Mouse (Mus musculus) hindbrain, embryonic 16.5 days (tissue): ENCODE results near the gene Hoxc12. TPM values are rescaled to one million over a fixed set of nuclear protein-coding genes. Genes with fewer than 3 reads are reported as not detected.

ENCODE experiments used
- ATAC-seq: fragments of 200-750 bp; cut with Nextera tagmentation; 2 replicates; pipeline ENCODE4 v1.8.0; 2017; ENCODE audit warnings: moderate TSS enrichment, moderate library complexity
- H3K27ac ChIP-seq: fragments of 300-500 bp; sonication (generic); 2 replicates; pipeline ENCODE4 v1.5.1; 2014; ENCODE audit warnings: low read depth, mild to moderate bottlenecking, control low read depth, low read length, moderate library complexity
- H3K27me3 ChIP-seq: fragments of 300-500 bp; sonication (generic); replicated peaks from 2 replicates; pipeline ENCODE4 v1.6.1; 2014; ENCODE audit warnings: low read length; ENCODE audit not compliant: control insufficient read depth, insufficient read depth
- H3K36me3 ChIP-seq: fragments of 300-500 bp; sonication (generic); 2 replicates; pipeline ENCODE4 v1.6.1; 2014; ENCODE audit warnings: mild to moderate bottlenecking, low read length, moderate library complexity, mixed read lengths; ENCODE audit not compliant: control insufficient read depth, insufficient read depth
- H3K4me1 ChIP-seq: fragments of 300-500 bp; sonication (generic); 2 replicates; pipeline ENCODE4 v1.6.1; 2014; ENCODE audit warnings: low read depth, low read length; ENCODE audit not compliant: control insufficient read depth, insufficient read depth
- H3K4me2 ChIP-seq: fragments of 300-500 bp; sonication (generic); 2 replicates; pipeline ENCODE4 v1.6.1; 2014; ENCODE audit warnings: mild to moderate bottlenecking, low read length, control low read depth, moderate library complexity
- H3K4me3 ChIP-seq: fragments of 300-500 bp; sonication (generic); 2 replicates; pipeline ENCODE4 v1.5.1; 2014; ENCODE audit warnings: mild to moderate bottlenecking, low read length, control low read depth, moderate library complexity
- H3K9ac ChIP-seq: fragments of 300-500 bp; sonication (generic); 2 replicates; pipeline ENCODE4 v1.6.1; 2014; ENCODE audit warnings: low read depth, mild to moderate bottlenecking, control low read depth, low read length, moderate library complexity
- H3K9me3 ChIP-seq: fragments of 300-500 bp; sonication (generic); 2 replicates; pipeline ENCODE4 v1.6.1; 2014; ENCODE audit warnings: mild to moderate bottlenecking, low read length, moderate library complexity; ENCODE audit not compliant: control insufficient read depth
- WGBS: fragments of 180-500 bp; shearing (Covaris S2); extraction: QIAGEN DNeasy Blood & Tissue Kit; methylation state at CpG from one replicate; pipeline ENCODE4 v1.1.7; 2014; 5-methylcytosine and 5-hydroxymethylcytosine counted together
- polyA plus RNA-seq: library from polyadenylated mRNA; unstranded; fragments of >200 nt; fragmentation: Nextera tagmentation; extraction: Ambion mirVana; gene quantifications from 2 replicates; pipeline ENCODE4 v1.2.1, GENCODE M21; 2015

The Hoxc12 gene
- polyA plus RNA-seq, 1 experiment from 2014 or later = not detected

DNA sequence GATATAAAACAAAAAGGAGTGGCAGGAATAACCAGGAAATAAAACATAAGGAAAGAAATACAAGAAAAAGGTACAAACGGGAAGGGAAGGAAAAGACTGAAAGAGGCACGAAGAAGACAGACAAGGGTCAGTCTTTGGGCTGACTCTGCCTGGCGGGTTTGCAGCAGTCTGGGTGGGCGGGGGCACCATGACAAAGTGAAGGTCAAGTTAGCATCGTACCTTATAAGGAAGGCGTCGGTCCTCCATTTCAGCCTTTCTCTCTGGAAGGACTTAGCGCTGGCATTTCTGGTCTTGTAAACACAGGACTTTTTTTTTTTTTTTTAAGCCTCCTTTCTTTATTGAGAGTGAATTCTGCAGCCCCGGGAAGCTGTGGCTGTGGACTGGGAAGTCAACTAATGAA is 10.7 kb downstream of the Hoxc12 start:
- Histone ChIP-seq H3K9ac (no peak overlapping the region), H3K4me3 (no peak overlapping the region), H3K9me3 (no peaks in the 10 kb centered on the region), H3K4me1 (peaks cover 3% of the 10 kb centered on the region; the same call in 1 of the 2 replicates), H3K36me3 (no peaks in the 10 kb centered on the region), H3K27me3 (peaks cover 85% of the 10 kb centered on the region), H3K27ac (no peak overlapping the region), H3K4me2 (no peak overlapping the region)
- ATAC-seq = no peak
- 2% methylated on average over 9 of the region's 9 CpGs for WGBS

- 12% methylated on average over 2 of the region's 2 CpGs for WGBS
- Histone ChIP-seq H3K4me2 (no peak overlapping the region), H3K36me3 (no peaks in the 10 kb centered on the region), H3K9me3 (no peaks in the 10 kb centered on the region), H3K27ac (no peak overlapping the region), H3K4me1 (no peaks in the 10 kb centered on the region), H3K4me3 (no peak overlapping the region), H3K9ac (no peak overlapping the region), H3K27me3 (peaks cover 85% of the 10 kb centered on the region)
- no peak for ATAC-seq
These were observed 12.3 kb downstream of the Hoxc12 start for GRCm38 (mm10) chr15:102948842-102949241.

DNA sequence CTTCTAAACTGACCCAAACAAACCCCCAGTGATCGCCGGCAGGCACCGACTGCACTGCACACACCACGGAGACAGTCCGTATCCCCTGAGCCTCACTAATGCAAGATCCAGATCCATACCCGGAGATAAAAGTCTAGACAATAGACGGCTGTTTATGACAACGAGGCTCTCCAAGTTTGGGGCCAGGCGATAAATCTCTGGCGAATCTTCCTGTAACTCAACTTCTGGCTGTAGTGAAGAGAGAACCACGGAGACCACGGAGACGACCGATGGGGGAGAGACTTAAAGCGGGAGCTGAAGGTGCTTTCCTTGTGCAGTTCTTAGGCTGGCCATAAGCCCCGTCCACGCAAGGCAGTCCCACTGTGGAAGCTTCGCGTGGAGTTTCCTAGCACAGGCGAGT is 13.1 kb downstream of the Hoxc12 start:
- H3K9ac ChIP-seq = no peak overlapping the region
- H3K36me3 ChIP-seq = no peaks in the 10 kb centered on the region
- no peaks in the 10 kb centered on the region for H3K9me3 ChIP-seq
- WGBS = 2% methylated on average over 20 of the region's 20 CpGs
- H3K4me3 ChIP-seq = no peak overlapping the region
- ATAC-seq = no peak
- peaks cover 79% of the 10 kb centered on the region for H3K27me3 ChIP-seq
- H3K4me1 ChIP-seq = no peaks in the 10 kb centered on the region
- H3K4me2 ChIP-seq = no peak overlapping the region
- no peak overlapping the region for H3K27ac ChIP-seq

DNA sequence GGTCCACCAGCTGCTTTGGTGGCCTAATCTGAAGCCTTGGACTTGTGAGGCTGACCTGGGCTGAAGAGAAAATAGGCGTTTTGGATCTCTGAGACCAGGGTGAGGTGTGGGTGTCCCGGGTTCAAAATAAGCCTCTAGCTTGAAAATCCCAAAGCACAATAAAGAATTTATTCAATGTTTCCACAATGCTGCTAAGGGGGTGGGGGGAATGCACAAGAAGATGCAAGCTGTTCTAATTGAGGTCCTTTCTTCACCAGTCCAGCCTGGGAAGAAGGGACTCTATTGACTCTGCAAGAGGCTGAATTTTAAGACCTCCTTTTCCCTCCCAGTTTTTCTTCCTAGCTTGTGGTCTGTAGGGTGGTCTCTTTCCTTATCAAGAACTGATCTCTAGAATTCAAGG is 14.3 kb downstream of the Hoxc12 start:
- H3K27me3 ChIP-seq = peaks cover 78% of the 10 kb centered on the region
- H3K36me3 ChIP-seq = no peaks in the 10 kb centered on the region
- no peak overlapping the region for H3K9ac ChIP-seq
- no peak overlapping the region for H3K4me2 ChIP-seq
- H3K9me3 ChIP-seq = no peaks in the 10 kb centered on the region
- no peaks in the 10 kb centered on the region; the same call in 1 of the 2 replicates for H3K4me1 ChIP-seq
- no peak for ATAC-seq
- no peak overlapping the region for H3K27ac ChIP-seq
- 13% methylated on average over 2 of the region's 2 CpGs for WGBS
- no peak overlapping the region for H3K4me3 ChIP-seq

GRCm38 (mm10) chr15:102953561-102953960 is 17.0 kb downstream of the Hoxc12 start:
- no peak overlapping the region for H3K9ac ChIP-seq
- H3K9me3 ChIP-seq = no peaks in the 10 kb centered on the region
- WGBS = 2% methylated on average over 6 of the region's 6 CpGs
- H3K36me3 ChIP-seq = no peaks in the 10 kb centered on the region
- ATAC-seq = no peak
- H3K4me1 ChIP-seq = no peaks in the 10 kb centered on the region; the same call in 1 of the 2 replicates
- H3K4me3 ChIP-seq = no peak overlapping the region
- H3K4me2 ChIP-seq = no peak overlapping the region
- no peak overlapping the region for H3K27ac ChIP-seq
- peaks cover 78% of the 10 kb centered on the region for H3K27me3 ChIP-seq

GRCm38 (mm10) chr15:102954192-102955006 is 17.8 kb downstream of the Hoxc12 start, which contains the start of gene Hoxc11:
Gene Hoxc11 (plus strand): TSS chr15:102954427.
- Histone ChIP-seq H3K9ac (no peak within 1 kb of the TSS), H3K9me3 (no peaks in the 10 kb centered on the region), H3K4me1 (no peaks in the 10 kb centered on the region; the same call in 1 of the 2 replicates), H3K4me3 (no peak within 1 kb of the TSS), H3K27me3 (peaks cover 77% of the 10 kb centered on the region), H3K4me2 (no peak within 1 kb of the TSS), H3K36me3 (no peaks in the 10 kb centered on the region), H3K27ac (no peak within 1 kb of the TSS)
- ATAC-seq = no peak
- WGBS = under 1% methylated on average over 57 of the region's 57 CpGs

- ATAC-seq = no peak
- Histone ChIP-seq H3K9ac (no peak overlapping the region), H3K9me3 (no peaks in the 10 kb centered on the region), H3K4me2 (no peak overlapping the region), H3K4me3 (no peak overlapping the region), H3K27ac (no peak overlapping the region), H3K36me3 (no peaks in the 10 kb centered on the region), H3K27me3 (peaks cover 77% of the 10 kb centered on the region), H3K4me1 (no peaks in the 10 kb centered on the region; the same call in 1 of the 2 replicates)
- under 1% methylated on average over 27 of the region's 28 CpGs for WGBS
These were observed 18.4 kb downstream of the Hoxc12 start for GRCm38 (mm10) chr15:102955007-102955382.

DNA sequence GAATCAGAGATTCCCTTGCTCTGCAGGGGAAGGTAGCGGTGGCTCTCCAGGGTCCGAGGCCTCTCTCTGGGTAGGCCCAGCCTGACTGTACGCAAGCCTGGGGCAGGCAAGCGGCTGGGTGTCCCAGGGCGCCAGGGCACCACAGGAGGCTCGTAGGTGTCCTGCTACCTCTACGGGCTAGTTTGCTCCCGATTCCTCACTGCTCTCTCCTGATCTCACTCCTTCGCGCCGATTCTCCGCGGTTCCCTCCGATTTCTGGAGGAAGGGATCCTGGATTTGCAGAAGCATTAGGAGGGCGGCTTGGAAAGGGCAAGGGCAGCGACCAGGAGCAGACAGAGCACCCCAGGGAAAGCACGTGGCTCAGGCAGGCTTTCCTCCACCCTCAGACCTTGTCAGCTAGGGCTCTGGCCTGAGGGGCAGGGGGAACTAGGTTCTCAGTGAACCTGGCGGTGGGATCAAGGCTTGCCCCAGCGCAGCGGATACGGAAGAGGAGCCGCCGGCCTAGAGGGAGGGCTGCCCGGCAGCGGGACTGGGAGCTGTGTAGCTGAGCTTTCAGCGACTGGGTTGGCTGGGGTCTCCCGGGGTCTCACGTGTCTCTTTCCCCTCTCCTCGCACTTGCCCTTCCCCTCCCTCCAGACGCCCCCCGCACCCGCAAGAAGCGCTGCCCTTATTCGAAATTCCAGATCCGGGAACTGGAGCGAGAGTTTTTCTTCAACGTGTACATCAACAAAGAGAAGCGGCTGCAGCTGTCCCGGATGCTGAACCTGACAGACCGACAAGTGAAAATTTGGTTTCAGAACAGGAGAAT is 19.5 kb downstream of the Hoxc12 start:
- Histone ChIP-seq H3K4me3 (no peak overlapping the region), H3K4me1 (no peaks in the 10 kb centered on the region; the same call in 1 of the 2 replicates), H3K27me3 (peaks cover 79% of the 10 kb centered on the region), H3K36me3 (no peaks in the 10 kb centered on the region), H3K4me2 (no peak overlapping the region), H3K9ac (no peak overlapping the region), H3K9me3 (no peaks in the 10 kb centered on the region), H3K27ac (no peak overlapping the region)
- WGBS = under 1% methylated on average over 39 of the region's 40 CpGs
- ATAC-seq = no peak

DNA sequence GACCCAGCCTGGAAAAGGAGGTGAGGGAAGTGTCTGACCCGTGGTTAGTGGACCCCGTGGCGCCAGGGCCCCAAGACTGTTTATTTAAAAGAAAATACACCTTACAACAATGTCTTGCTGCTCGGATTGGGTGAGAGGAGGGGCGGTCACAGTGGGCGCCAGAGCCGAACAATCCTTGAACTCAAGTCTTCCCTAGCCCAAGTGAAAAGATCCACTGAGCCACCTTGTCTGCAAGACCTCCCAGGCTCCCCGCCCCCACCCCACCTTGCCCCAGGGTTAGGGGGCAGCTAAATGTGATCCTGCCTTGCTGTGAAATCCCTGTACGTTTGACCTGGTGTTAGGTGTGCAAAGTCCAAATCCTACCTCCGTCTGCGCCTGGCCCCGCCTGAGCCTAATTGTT is 20.3 kb downstream of the Hoxc12 start:
- H3K4me2 ChIP-seq = no peak overlapping the region
- no peak overlapping the region for H3K4me3 ChIP-seq

More for the DNA sequence above, 20.3 kb downstream of the Hoxc12 start:
- Histone ChIP-seq H3K27me3 (peaks cover 79% of the 10 kb centered on the region), H3K4me1 (no peaks in the 10 kb centered on the region; the same call in 1 of the 2 replicates), H3K27ac (no peak overlapping the region), H3K9ac (no peak overlapping the region), H3K36me3 (no peaks in the 10 kb centered on the region), H3K9me3 (no peaks in the 10 kb centered on the region)
- WGBS = 3% methylated on average over 12 of the region's 12 CpGs
- ATAC-seq = no peak
